ENCODE assay signal across 16 mouse cellular contexts in the genomic region with DNA sequence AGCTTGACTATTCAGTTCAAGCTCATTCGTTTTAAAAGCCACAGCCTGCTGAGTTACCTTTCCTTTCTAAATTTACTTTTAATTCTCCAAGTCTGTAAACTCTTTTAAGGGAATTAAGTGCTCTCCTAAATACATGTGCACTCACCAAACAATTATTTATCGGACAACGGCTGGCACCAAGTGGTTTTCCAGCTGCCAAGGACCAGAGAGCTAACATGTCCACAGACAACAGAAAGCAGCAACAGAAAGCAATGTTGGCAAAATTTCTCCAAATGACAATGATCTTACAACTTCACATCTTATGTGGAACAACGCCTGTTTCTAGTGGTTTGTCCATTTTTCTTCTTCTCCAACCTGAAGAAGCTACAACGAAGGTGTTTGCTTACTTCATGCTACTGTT.
"Had no signal": no experiment of that assay in that cellular context is flagged by ENCODE, and none has a peak within 500 bp of the region (broad histone marks: within the 10 kb centered on the region; RNA-seq: fewer than 3 reads in every experiment).

No protein-coding gene starts in this region.

- H3K9me3 ChIP-seq: neural tube, embryonic 15.5 days; stomach, embryonic 15.5 days had no signal

- H3K9ac ChIP-seq: neural tube, embryonic 13.5 days; neural tube, embryonic 15.5 days; stomach, embryonic 15.5 days had no signal

- H3K36me3 ChIP-seq: neural tube, embryonic 13.5 days; neural tube, embryonic 15.5 days; stomach, embryonic 15.5 days had no signal

- H3K4me1 ChIP-seq: neural tube, embryonic 13.5 days; neural tube, embryonic 15.5 days; stomach, embryonic 15.5 days had no signal

- H3K27me3 ChIP-seq: neural tube, embryonic 13.5 days; neural tube, embryonic 15.5 days; stomach, embryonic 15.5 days had no signal

- H3K4me3 ChIP-seq: neural tube, embryonic 13.5 days; neural tube, embryonic 15.5 days; stomach, embryonic 15.5 days had no signal

- H3K27ac ChIP-seq: neural tube, embryonic 13.5 days; neural tube, embryonic 15.5 days; stomach, embryonic 15.5 days; stomach, postnatal 0 days had no signal

- DNase-seq: retina, postnatal 1 day; right cerebral cortex, adult 18-20 months; right cerebral cortex, postnatal 14 days; right cerebral cortex, postnatal 25 days; right cerebral cortex, postnatal 4 days; spleen, adult 18-20 months; thymus, adult 18-20 months; thymus, adult 2 months; thymus, postnatal 14 days; thymus, postnatal 25 days; thymus, postnatal 36 days; thymus, postnatal 4 days had no signal
